Mouse (Mus musculus) left cerebral cortex, postnatal 10 days (tissue): ENCODE data around the gene 9930021J03Rik. TPM values are rescaled to one million over a fixed set of nuclear protein-coding genes. Genes with fewer than 3 reads are reported as not detected.

Experiments
- DNase-seq, 2 experiments: peaks; one replicate each; pipeline ENCODE4 v3.0.0; 2021 to 2022; ENCODE audit warnings: low spot score in 2 of 2, mixed read lengths in 1 of 2; ENCODE audit errors: extremely low spot score in 1 of 2
- intact Hi-C: fragments of 180-260 bp; cut with DNase I; formaldehyde crosslinking; loops from one replicate; pipeline ENCODE4 v1.15.1; 2025
- total RNA-seq, 2 experiments: library from RNA; stranded (reverse); gene quantifications; 2 replicates each; pipeline ENCODE4 v1.2.3; 2021

The 9930021J03Rik gene
- 10 to 100 TPM; 24.7 to 25.6 TPM for total RNA-seq

GRCm38 (mm10) chr19:29805917-29806785 lies at the start of gene 9930021J03Rik:
9930021J03Rik (minus strand) TSS chr19:29805989.
- intact Hi-C loops = no loop called here

GRCm38 (mm10) chr19:29853711-29854110 lies 47.9 kb upstream of the 9930021J03Rik start:
- DNase-seq = peak in 1 of 2 experiments; percentile 23
- intact Hi-C loops = no loop called here

More at GRCm38 (mm10) chr19:29805917-29806785, at the start of gene 9930021J03Rik:
- DNase-seq = peak; percentile 98 to 99

- intact Hi-C loops = no loop called here
- DNase-seq = no peak
These were observed 45.4 kb upstream of the 9930021J03Rik start for GRCm38 (mm10) chr19:29851036-29851690.

- intact Hi-C loops = no loop called here
- DNase-seq = no peak
These were observed 44.2 kb upstream of the 9930021J03Rik start for GRCm38 (mm10) chr19:29849924-29850551.

GRCm38 (mm10) chr19:29844036-29844661 lies 38.4 kb upstream of the 9930021J03Rik start:
- intact Hi-C loops = no loop called here

GRCm38 (mm10) chr19:29843641-29844035 lies 37.8 kb upstream of the 9930021J03Rik start:
- intact Hi-C loops = no loop called here

More at GRCm38 (mm10) chr19:29844036-29844661, 38.4 kb upstream of the 9930021J03Rik start:
- peak in 1 of 2 experiments; percentile 15 for DNase-seq

GRCm38 (mm10) chr19:29842973-29843372 lies 37.2 kb upstream of the 9930021J03Rik start:
- intact Hi-C loops = no loop called here
- no peak for DNase-seq

More at GRCm38 (mm10) chr19:29843641-29844035, 37.8 kb upstream of the 9930021J03Rik start:
- no peak for DNase-seq

- intact Hi-C loops = no loop called here
- DNase-seq = no peak
These were observed 34.9 kb upstream of the 9930021J03Rik start for GRCm38 (mm10) chr19:29840642-29841041.

- intact Hi-C loops = no loop called here
- no peak for DNase-seq
These were observed 32.9 kb upstream of the 9930021J03Rik start for GRCm38 (mm10) chr19:29838636-29839135.

GRCm38 (mm10) chr19:29838171-29838570 lies 32.4 kb upstream of the 9930021J03Rik start:
- no peak for DNase-seq
- intact Hi-C loops = no loop called here

GRCm38 (mm10) chr19:29835364-29836034 lies 29.7 kb upstream of the 9930021J03Rik start:
- no peak for DNase-seq
- intact Hi-C loops = no loop called here

GRCm38 (mm10) chr19:29830911-29831310 lies 25.1 kb upstream of the 9930021J03Rik start:
- intact Hi-C loops = no loop called here
- DNase-seq = no peak

GRCm38 (mm10) chr19:29828558-29828957 lies 22.8 kb upstream of the 9930021J03Rik start:
- intact Hi-C loops = loop anchor here (5.0 to 10.0 kb wide), 2 partner anchors 299 to 376 kb away; no protein-coding TSS in a partner anchor
- DNase-seq = no peak

- intact Hi-C loops = loop anchor here (2.0 to 10.0 kb wide), 3 partner anchors 150 to 378 kb away; no protein-coding TSS in a partner anchor
- DNase-seq = peak; percentile 27 to 33
These were observed 20.9 kb upstream of the 9930021J03Rik start for GRCm38 (mm10) chr19:29826686-29827085.

- intact Hi-C loops = loop anchor here (5.0 to 10.0 kb wide), 2 partner anchors 302 to 380 kb away; no protein-coding TSS in a partner anchor
- DNase-seq = no peak
These were observed 19.2 kb upstream of the 9930021J03Rik start for GRCm38 (mm10) chr19:29825003-29825402.

- intact Hi-C loops = loop anchor here (10.0 kb wide), 1 partner anchor 381 kb away; no protein-coding TSS in a partner anchor
- DNase-seq = peak in 1 of 2 experiments; percentile 42
These were observed 18.4 kb upstream of the 9930021J03Rik start for GRCm38 (mm10) chr19:29824034-29824700.

- intact Hi-C loops = loop anchor here (10.0 kb wide), 1 partner anchor 381 kb away; no protein-coding TSS in a partner anchor
These were observed 17.7 kb upstream of the 9930021J03Rik start for GRCm38 (mm10) chr19:29823456-29824010.

More at GRCm38 (mm10) chr19:29823456-29824010, 17.7 kb upstream of the 9930021J03Rik start:
- no peak for DNase-seq
